Mouse (Mus musculus) myocyte (in vitro differentiated cells): ENCODE measurements at regions not wholly inside any gene's neighbourhood (a gene's known extent, or its start where the extent isn't known, plus 50 kb on each side); places are given as distances from the start of the nearest gene placed in this dataset.

ENCODE experiments used
- CEBPB ChIP-seq: IDR thresholded peaks from 2 replicates; pipeline ENCODE4 v1.6.1; 2011; ENCODE audit warnings: mild to moderate bottlenecking, moderate library complexity; ENCODE audit not compliant: poor library complexity, insufficient read depth, severe bottlenecking
- E2F4 ChIP-seq: IDR thresholded peaks from one replicate; pipeline ENCODE4 v1.6.1; 2011; ENCODE audit warnings: mild to moderate bottlenecking, control low read depth, moderate library complexity; ENCODE audit not compliant: insufficient read depth
- MAX ChIP-seq: IDR thresholded peaks from one replicate; pipeline ENCODE4 v1.6.1; 2011; ENCODE audit warnings: low read depth, mild to moderate bottlenecking, control low read depth
- MYOD1 ChIP-seq, 3 experiments: IDR thresholded peaks; one replicate each; pipeline ENCODE4 v1.6.1; 2011; ENCODE audit warnings: control low read depth in 2 of 3, low read depth in 2 of 3, mild to moderate bottlenecking in 2 of 3, moderate library complexity in 1 of 3; ENCODE audit not compliant: insufficient read length in 2 of 3, control insufficient read depth in 1 of 3
- MYOG ChIP-seq, 3 experiments: IDR thresholded peaks; one replicate each; pipeline ENCODE4 v1.6.1; 2011; ENCODE audit warnings: control low read depth in 2 of 3, low read depth in 2 of 3, mild to moderate bottlenecking in 2 of 3; ENCODE audit not compliant: insufficient read length in 2 of 3, control insufficient read depth in 1 of 3, insufficient read depth in 1 of 3
- POLR2A ChIP-seq: IDR thresholded peaks from one replicate; pipeline ENCODE4 v1.6.1; 2011; ENCODE audit warnings: low read depth, mild to moderate bottlenecking, control low read depth, moderate library complexity; ENCODE audit not compliant: insufficient read length
- POLR2AphosphoS2 ChIP-seq: IDR thresholded peaks from one replicate; pipeline ENCODE4 v1.6.1; 2011; ENCODE audit warnings: low read depth, control low read depth; ENCODE audit not compliant: insufficient read length
- REST ChIP-seq: IDR thresholded peaks from one replicate; pipeline ENCODE4 v1.6.1; 2011; ENCODE audit warnings: mild to moderate bottlenecking, control low read depth, moderate library complexity; ENCODE audit not compliant: insufficient read depth, insufficient read length
- TCF12 ChIP-seq: IDR thresholded peaks from one replicate; pipeline ENCODE4 v1.6.1; 2011; ENCODE audit warnings: mild to moderate bottlenecking, control low read depth; ENCODE audit not compliant: poor library complexity, insufficient read depth, severe bottlenecking
- TCF3 ChIP-seq: IDR thresholded peaks from one replicate; pipeline ENCODE4 v1.6.1; 2011; ENCODE audit warnings: low read depth, control low read depth; ENCODE audit not compliant: insufficient read length
- USF1 ChIP-seq: IDR thresholded peaks from one replicate; pipeline ENCODE4 v1.6.1; 2011; ENCODE audit warnings: low read depth, mild to moderate bottlenecking, control low read depth, moderate library complexity

DNA sequence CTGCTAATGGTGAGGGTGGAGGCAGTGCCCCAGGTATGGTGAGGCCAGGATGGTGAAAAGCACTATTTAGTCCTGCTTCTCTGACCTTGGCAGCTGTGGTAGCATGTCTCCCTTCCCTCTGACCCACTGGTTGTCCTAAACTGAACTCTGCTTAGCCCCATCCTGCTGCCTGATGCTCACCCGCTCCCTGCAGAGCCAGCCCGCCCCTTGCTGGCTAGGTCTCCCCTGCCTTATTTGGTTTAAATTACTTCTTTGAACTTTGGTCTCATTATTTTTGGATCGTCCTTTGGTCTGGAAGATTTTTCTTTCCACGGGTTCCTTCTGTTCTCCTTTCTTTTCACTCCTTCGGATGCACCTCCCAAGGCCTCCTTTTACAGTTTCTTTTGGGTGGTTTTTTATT lies 525.7 kb upstream of the Tnp1 start:
- TF ChIP-seq POLR2A (no peak), POLR2AphosphoS2 (no peak), TCF12 (no peak), TCF3 (no peak), MAX (no peak), E2F4 (no peak), USF1 (no peak), MYOG (IDR thresholded peaks at IDR 0.05; ENCODE audit: control insufficient read depth in 1 of 3, insufficient read depth in 1 of 3, insufficient read length in 2 of 3, low read depth in 2 of 3) (no peak), CEBPB (no peak), MYOD1 (IDR thresholded peaks at IDR 0.05; ENCODE audit: control insufficient read depth in 1 of 3, insufficient read length in 2 of 3, low read depth in 2 of 3) (no peak), REST (no peak)
